9 mouse cellular contexts compared by ENCODE assay signal in genomic region chr13:114987668-114988067, GRCm38 (mm10).
"Had no signal": no experiment of that assay in that cellular context is flagged by ENCODE, and none has a peak within 500 bp of the region (broad histone marks: within the 10 kb centered on the region; RNA-seq: fewer than 3 reads in every experiment).

No protein-coding gene starts in this region.

- H3K9me3 ChIP-seq: limb, embryonic 15.5 days; liver, embryonic 12.5 days; midbrain, embryonic 10.5 days; neural tube, embryonic 12.5 days; stomach, embryonic 15.5 days had no signal

- H3K27me3 ChIP-seq: limb, embryonic 15.5 days; liver, embryonic 12.5 days; neural tube, embryonic 12.5 days; stomach, embryonic 15.5 days had no signal

- ATAC-seq: liver, embryonic 12.5 days had no signal

- H3K4me2 ChIP-seq: limb, embryonic 15.5 days; liver, embryonic 12.5 days; neural tube, embryonic 12.5 days; stomach, embryonic 15.5 days had no signal

- H3K27ac ChIP-seq: left cerebral cortex, adult 2 months; limb, embryonic 15.5 days; liver, embryonic 12.5 days; midbrain, embryonic 10.5 days; neural tube, embryonic 12.5 days; stomach, embryonic 15.5 days had no signal

- H3K4me3 ChIP-seq: left cerebral cortex, adult 2 months; limb, embryonic 15.5 days; liver, embryonic 12.5 days; midbrain, embryonic 10.5 days; neural tube, embryonic 12.5 days; stomach, embryonic 15.5 days had no signal

- H3K9ac ChIP-seq: limb, embryonic 15.5 days; liver, embryonic 12.5 days; neural tube, embryonic 12.5 days; stomach, embryonic 15.5 days had no signal

- H3K4me1 ChIP-seq: limb, embryonic 15.5 days; liver, embryonic 12.5 days; stomach, embryonic 15.5 days had no signal

- DNase-seq: kidney, adult 11 months; right cerebral cortex, postnatal 14 days; thymus, postnatal 25 days had no signal

- H3K36me3 ChIP-seq: limb, embryonic 15.5 days; liver, embryonic 12.5 days; midbrain, embryonic 10.5 days; neural tube, embryonic 12.5 days; stomach, embryonic 15.5 days had no signal
